Mouse (Mus musculus): ENCODE measurements around the gene Nr2f1.

The Nr2f1 gene

DNA sequence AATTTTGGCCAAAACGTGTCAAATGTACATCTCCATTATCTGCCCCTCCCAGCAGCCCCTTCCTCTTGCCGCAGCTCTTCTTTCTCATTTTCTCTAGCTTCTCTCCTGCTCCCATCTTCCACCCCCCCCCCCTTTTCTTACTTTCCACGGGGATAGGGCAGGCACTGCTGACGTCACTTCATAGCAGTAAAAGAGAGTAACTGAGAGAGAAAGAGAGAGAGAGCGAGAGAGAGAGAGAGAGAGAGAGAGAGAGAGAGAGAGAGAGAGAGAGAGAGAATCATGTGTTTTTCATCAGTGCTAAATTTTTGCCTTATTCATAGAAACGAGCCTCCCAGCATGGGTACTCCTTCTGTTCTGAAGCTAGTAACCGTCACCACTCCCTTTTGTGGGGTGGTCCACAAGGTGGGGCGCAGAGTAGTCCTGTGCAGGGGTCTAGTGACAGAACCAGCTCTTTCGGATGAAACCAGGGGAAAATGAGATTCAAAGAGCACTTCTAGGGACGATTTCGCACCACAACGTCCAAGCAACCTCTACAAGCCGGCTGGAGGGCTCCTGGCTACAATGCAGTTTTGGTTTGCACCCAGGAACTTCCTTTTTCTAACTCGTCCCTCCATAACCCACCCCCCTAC, 17.5 kb downstream of the Nr2f1 start:
- intact Hi-C loops (cut with DNase I), result loop anchor here (10.0 kb wide), 1 partner anchor 317 kb away; no protein-coding TSS in a partner anchor

DNA sequence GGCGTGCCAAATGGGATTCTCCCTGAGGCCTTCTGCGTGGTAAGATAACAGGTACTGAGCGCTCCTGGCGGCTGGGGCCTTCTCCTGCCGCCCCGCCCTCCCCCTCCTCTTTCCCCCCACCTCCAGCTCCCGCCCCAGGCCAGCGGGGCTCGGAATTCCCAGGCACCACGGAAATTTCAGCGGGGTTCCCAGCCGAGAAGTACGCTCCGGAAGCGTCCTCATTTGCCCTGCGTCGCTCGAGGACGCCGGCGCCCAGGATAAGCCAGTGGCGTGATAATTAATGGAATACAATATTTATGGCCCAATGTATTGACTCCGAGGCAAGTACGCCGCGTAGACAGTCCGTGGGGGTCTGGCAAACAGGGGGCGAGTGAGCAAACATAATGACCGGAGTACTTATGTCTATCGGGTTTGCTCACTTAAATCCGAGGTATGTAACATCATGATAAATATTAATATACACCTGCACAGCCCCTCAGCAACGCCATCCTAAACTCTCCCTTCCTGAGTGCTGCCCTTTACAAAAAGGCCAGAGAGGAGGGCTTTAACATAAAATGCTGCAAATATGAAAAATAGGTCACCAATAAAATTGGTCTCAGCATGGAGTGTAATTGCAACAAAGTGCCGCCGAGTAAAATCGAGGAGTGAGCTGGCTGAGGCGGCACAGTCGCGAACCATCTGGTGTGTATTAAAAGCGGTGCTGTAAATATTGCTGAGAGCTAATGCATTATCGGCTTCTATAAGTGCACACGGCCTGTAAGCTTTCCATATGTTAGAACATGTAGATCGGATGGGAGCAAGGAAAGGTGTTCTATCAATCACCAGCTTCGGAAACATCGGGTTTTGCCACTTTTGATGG, 18.3 kb downstream of the Nr2f1 start:
- intact Hi-C loops (cut with DNase I), result loop anchor here (10.0 kb wide), 1 partner anchor 316 kb away; no protein-coding TSS in a partner anchor

DNA sequence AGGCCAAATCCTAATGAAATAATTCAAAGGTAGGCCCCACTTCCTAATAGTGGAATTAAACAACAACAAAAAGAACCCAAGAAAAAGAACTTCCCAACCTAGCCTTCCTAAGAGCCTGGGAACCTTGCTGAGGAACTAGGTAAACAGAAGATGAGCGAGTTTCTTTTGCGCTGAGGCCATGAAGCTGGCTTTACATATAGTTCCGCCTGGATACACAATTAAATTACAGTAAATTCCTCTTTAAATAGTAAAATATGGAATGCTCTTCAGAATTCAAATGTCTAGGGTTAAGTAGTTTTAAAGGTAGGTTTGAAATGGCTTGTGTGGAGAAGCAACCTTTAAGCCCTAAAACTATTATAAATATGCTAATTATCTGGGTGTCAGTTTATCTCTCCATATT, 19.3 kb downstream of the Nr2f1 start:
- intact Hi-C loops (cut with DNase I), result loop anchor here (10.0 kb wide), 1 partner anchor 315 kb away; no protein-coding TSS in a partner anchor

DNA sequence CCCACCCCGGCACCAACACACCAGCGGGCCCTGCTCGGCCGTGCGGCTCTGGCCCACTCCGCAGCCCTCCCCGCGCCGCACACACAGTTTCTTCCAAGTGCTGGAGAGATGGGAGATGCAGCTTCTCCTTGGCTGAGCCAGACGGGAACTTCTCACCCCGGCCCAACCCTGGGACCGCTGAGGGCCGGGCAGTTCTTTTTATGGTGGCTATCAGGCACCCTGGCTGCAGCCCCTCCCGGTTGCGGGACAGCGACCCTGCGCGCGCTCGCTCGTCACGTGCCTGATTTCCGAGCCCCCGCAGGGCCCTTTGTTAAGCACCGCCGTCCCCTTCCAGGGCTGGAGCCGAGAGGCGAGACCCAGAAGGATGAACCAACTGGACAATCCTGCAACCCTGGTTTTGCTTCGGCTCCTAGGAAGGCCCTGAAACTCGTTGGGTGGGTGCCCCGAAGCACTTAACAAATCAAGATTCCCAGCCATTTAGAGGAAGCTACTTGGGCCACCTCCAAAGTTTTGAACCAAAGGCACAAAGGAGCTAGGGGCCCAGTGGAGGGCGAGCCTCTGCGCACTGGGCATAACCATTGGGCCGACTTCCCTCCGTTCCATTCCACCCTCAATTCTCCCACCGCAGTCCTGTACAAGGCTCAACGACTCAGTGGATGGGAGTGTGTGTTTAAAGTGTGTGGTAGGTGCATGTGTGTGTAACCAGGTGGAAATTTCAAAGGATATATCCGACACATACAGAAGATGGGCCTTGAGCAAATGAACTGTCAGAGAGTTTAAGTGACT, 20.1 kb downstream of the Nr2f1 start:
- intact Hi-C loops (cut with DNase I), result loop anchor here (5.0 to 10.0 kb wide), 2 partner anchors 197 to 315 kb away; no protein-coding TSS in a partner anchor

DNA sequence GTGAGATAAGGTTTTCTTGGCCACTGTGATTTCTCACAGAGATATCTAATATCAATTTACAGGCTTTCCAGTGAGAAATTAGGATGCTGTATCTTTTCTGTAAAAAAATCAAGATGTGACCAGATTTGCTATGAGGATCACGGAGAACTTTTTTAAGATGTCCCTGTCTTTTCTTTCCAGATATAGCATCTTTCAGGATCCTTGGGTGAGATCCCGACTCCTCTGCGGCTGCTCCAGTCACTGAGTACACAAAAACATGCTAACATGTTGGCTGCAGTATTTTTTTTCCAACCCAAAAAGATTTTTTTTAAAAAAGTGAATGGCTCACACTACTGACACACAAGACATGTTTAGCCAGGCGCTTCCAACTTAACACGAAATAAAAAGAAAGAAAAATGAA, 20.8 kb downstream of the Nr2f1 start:
- intact Hi-C loops (cut with DNase I), result loop anchor here (5.0 kb wide), 1 partner anchor 196 kb away; no protein-coding TSS in a partner anchor

DNA sequence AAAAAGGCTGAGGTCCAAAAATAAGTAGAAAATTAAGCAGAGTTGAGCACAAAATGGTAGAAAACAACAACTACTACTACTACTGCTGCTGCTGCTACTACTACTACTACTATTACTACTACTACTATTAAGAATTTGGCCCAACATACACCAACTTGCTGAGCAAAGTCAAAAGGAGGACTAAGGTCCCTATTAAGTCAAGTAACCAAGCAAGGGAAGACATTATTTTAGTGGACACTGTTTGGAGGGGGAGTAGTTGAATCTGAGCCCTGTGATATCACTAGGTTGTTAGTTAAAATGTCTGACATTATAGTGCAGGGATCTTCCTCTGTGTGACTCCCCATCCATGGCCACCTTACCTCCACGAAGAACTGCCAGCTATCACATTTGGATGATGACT, 21.5 kb downstream of the Nr2f1 start:
- intact Hi-C loops (cut with DNase I), result loop anchor here (5.0 kb wide), 1 partner anchor 196 kb away; no protein-coding TSS in a partner anchor

DNA sequence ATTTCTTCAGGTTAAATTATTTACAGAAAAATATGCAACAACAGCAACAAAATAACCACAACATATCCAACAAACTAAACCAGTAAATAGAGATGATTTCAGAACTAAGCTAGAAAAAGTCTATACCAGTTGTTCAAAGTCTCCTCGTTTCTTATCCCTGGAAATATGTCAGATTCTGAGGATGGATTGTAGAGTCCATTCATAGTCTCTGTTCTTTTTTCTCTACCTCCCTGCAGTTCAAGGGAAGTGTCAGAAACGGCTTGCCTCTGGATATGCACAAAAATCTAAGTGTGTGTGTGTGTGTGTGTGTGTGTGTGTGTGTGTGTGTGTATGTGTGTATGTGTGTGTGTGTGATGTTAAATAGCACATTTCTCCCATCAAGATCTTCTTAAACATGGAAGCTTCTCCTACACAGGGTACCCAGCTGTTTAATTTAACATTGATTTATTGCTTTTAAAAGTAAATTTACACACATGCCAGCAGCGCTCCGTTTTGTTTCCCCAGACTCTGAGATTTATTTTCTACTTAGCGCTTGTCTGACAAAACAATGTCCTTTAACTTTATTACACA, 22.1 kb downstream of the Nr2f1 start:
- intact Hi-C loops (cut with DNase I), result loop anchor here (5.0 kb wide), 1 partner anchor 195 kb away; no protein-coding TSS in a partner anchor

DNA sequence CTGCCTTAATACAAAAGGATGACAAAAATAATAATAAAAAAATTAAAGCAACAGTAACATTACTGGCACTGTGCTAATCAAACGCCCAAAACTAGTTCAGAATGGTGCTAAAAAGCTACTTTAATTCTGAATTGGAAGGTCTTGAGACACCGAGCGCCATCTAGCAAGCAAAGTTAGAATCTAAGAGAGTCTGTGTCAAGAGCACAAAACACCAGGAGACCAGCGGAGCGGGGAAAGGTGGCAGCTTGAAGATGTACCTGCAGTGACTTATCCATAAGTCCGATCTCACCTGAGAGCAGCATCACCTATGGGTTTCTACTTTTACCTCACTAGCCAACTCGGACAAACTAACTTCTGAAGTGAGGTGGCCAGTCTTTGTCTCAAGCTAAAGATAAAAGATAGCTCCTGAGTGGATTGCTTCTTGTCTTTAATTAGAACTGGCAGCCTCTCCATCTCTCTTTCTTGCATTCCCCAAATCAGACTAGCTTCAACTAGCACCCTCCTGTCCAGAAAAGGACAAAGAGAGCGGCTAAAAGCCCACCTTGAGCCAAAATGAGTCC, 23.7 kb downstream of the Nr2f1 start:
- intact Hi-C loops (cut with DNase I), result loop anchor here (5.0 kb wide), 1 partner anchor 194 kb away; no protein-coding TSS in a partner anchor

DNA sequence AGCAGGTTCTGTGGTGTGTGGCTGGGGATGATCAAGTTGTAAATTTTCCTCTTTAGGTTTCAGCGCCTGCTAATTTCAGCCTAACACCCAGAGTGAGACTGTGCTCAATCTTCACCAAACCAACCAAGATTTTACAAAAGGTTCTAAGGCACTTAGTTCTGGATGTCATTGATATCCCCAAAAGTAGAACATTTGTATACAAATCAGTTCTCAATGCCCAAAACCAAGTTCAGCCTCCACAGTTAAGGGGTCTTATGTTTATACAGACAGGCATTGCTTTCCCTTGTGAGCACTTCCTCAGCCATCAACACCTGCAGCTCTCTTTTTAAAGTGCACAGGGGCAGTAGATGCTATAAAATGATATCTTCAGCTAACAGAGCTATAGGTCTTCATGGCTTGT, 24.7 kb downstream of the Nr2f1 start:
- intact Hi-C loops (cut with DNase I), result loop anchor here (5.0 kb wide), 1 partner anchor 193 kb away; no protein-coding TSS in a partner anchor

DNA sequence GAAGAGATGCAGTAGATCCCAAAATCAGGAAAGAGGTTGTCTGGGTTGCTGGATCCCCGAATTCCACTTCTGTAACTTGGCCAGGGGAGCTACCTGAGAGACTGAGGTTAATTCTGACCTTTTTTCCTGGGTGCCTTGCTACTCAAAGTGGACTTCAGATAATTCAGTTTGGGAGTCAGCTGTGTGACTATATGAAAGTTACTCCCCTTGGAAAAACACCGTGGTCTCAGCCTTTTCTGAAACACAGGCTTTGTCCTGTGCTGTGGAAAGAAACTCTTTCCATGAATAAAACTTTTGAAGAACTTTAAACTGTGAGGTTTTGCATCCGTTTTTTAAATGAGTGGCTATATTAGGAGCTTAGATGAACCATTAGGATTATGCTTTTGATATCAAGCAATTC, 25.4 kb downstream of the Nr2f1 start:
- intact Hi-C loops (cut with DNase I), result no loop called here

DNA sequence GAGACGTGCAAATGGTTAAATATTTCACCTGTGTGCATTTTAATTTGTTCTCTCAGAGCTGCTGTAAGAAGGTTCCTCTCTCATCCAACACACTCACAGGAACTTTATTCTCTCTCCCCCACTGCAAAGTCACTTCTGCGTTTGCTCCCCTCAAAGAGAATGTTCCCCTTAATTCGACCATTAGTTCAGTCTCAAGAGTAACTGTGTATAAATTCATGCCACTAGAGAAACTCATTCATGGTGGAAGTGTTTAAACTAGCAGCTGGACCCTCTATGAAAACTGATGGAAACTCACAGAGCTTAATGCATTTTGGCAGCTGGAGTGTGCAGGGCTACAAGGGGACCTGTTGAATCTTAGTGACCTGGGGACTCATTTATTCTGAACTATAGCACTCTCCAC, 26.7 kb downstream of the Nr2f1 start:
- intact Hi-C loops (cut with DNase I), result no loop called here

DNA sequence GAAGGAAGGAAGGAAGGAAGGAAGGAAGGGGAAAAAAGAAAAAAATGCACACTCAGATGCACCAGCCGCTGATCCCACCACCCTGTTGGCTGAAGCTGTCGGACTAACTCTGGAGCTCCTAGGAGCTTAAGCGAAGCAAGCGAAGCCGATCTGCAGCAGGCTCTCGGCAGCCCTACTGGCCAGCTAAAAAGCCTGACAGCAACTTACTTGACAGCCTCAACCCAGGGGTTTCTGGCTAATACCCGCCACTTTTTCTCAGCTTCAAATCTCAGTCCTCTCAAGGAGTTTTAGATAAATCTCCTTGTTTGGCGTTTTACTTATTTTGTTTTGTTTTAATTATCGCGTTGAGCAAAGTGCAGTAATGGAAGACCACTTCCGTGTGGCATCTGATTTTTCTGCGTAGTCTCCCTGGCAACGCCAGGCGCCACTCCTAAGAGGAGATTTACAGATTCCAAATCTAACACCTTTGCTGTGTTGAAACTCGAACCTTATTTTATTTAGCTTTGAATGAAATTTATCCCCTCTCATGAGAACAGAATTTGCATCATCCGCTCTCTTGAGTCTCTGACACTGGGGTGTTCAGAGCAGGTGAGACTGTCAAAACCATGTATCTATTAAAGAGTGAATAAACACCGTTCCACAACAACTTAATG, 27.4 kb downstream of the Nr2f1 start:
- intact Hi-C loops (cut with DNase I), result no loop called here

DNA sequence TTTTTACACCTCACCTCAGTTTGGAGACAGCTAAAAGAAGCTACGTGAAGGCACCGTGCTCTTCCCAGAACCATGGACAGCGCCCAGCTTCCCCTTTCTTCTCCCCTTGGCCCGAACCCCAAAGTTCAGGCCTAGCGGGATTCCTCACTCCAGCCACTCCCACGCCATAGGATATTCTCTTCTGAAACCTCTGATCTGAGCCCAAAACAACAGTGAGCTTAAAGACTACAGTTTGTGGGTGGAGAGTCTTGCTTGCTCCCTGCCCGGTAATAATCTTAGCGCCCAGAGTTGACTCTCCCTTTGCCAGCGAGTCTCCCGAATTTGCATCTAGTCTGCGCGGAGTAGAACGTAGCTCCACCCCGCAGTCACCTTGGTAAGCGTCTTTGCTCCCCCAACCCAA, 28.2 kb downstream of the Nr2f1 start:
- intact Hi-C loops (cut with DNase I), result no loop called here

DNA sequence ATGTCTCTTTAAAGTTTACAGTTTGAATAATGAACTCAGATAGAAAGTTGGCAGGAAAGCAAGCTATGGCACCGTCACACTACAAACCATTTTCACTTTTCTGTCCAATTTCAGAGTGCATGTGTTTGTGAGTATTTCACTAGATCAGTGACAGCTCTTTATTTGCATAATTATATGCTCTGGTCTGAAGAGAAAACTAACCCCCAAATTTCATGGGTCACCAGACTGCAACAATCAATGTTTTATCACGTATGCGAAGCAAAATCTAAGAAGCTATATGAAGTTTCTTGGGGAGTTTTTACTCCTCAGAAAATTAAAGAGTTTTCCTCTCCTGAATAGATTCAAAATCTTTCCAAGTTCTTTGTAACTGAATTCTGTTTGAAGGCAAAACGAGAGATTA, 31.4 kb downstream of the Nr2f1 start:
- intact Hi-C loops (cut with DNase I), result no loop called here

DNA sequence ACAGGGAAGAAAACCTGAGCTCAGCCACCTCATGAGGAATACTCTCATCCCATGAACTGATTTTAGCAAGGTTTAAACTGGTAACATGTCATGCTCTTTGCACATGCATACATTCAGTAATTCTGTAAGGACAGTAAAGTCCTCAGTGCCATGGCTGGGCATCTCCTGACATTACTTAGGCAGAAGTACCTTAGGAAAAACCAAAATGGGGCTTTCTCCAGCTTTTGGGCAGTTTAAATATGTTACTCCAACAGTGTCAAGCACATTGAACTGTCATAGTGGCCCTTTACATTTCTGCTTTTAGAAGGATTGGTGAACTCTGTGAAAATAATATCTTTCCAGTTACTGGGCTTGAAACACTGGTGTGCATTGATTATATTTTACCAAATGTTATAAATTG, 34.6 kb downstream of the Nr2f1 start:
- intact Hi-C loops (cut with DNase I), result loop anchor here (5.0 kb wide), 1 partner anchor 32 kb away; the partner anchor contains the start of gene Nr2f1

DNA sequence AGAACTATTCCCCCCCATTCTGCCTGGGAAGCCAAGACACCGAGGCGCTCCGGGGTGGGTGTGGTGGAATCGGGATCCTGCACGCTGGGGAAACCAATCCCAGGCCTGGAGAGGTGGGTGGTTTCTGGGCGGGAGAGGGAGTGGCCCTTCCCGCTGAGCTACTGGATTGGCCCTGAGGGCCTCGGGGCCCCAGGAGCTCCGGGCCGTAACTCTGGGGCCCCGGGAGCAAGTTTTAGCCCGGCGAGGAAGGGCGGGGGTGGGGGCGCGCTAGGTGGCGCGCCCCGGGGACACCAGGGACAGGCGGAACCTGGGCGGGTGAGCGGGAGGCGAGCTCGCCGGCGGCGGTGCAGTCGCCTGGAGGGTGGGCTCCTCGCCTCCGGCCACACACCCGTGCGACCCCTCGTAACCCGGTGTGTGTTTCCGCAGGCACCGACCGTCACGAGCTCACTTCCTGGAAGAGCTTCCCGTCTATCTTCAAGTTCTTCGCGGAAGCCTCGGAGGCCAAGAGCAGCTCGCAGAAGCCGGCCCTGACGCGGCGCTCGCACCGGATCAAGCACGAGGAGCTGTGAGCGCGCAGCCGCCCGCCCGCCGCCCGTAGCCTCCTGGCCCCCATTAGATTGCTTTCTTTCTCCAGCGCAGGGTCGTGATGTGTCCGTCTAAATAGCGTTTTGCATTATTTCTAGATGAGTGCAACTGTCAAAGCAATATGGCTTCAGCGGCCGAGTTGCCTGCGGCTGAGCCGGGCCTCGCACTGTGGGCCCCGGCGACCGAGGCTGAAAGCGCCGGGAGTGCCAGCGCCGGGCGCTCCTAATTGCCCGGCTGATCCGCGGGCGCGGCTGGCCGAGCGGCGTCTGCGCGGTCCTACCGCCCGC, 36.2 kb downstream of the Nr2f1 start:
- intact Hi-C loops (cut with DNase I), result loop anchor here (5.0 kb wide), 1 partner anchor 34 kb away; the partner anchor contains the start of gene Nr2f1

DNA sequence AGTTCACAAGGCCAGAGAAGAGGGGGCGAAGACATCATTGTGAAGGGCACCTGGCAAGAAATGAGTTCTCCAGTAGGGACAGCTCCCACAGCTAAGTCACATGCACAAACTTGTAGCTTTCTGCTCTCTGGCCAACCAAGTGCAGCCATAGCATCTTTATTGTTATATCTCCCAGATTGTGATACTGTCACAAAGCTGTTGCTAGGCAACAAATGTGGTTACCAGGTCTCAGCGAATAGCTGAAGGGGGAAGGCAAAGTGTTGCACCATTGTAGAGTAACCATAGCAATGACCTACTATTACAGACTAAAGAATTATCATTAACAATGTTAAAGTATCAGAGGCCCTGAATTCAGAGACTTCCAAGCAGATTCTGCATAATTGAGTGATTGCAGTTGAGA, 37.4 kb downstream of the Nr2f1 start:
- intact Hi-C loops (cut with DNase I), result loop anchor here (5.0 kb wide), 1 partner anchor 35 kb away; the partner anchor contains the start of gene Nr2f1

DNA sequence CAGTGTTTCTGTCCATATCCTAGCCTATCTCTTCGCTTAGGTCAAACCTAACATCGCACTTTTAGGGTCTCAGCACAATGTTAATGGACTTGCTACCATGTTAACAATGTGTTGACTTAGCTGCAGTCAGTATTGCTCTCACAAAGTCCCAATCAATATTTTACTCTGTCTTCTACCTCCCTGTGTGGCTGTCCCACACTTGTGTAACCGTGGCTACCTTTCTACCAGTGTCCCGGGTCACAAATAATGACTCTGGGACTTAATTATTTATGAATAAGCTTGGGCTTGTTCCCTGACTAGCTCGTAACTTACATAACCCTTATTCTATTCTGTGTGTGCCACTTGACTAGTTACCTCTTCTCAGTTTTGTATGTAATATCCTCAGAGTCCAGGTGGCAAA, 42.1 kb downstream of the Nr2f1 start:
- intact Hi-C loops (cut with DNase I), result no loop called here
